Mouse (Mus musculus): ENCODE results near the gene Tenm4. TPM values are rescaled to one million over a fixed set of nuclear protein-coding genes. Genes with fewer than 3 reads are reported as not detected.

Gene Tenm4
- polyA plus RNA-seq, 1 experiment from 2014 or later: 42.7 TPM

DNA sequence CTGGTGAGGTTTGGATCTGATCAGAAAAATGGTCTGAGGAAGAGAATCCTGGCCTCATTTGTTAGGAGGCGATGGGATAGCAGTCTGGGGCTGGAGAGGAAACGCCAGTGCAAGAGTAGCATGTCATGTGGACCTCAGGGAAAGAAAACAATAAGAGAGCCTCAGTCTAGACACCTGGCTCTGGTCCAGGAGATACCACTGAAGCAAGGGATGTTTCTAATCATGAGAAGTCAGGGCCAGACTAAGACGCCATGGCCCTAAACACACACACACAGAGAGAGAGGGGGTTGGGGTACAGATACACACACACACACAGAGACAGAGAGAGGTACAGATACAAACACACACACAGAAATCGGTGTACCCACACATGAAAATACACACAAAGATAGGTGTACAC is 689.6 kb downstream of the Tenm4 start:
- no peak overlapping the region for H3K4me3 ChIP-seq (replicated peaks)
- WGBS: 65% methylated on average over 4 of the region's 4 CpGs
- no peak overlapping the region for H3K27ac ChIP-seq
- H3K4me2 ChIP-seq: no peak overlapping the region
- no peaks in the 10 kb centered on the region for H3K27me3 ChIP-seq
- H3K4me1 ChIP-seq: no peaks in the 10 kb centered on the region
- peak; percentile 52; the same call in 1 of the 2 replicates for ATAC-seq (replicated peaks; ENCODE audit: low FRiP score)
- H3K9me3 ChIP-seq (replicated peaks): no peaks in the 10 kb centered on the region
- no peak overlapping the region for H3K9ac ChIP-seq
- H3K36me3 ChIP-seq: peaks cover 31% of the 10 kb centered on the region

DNA sequence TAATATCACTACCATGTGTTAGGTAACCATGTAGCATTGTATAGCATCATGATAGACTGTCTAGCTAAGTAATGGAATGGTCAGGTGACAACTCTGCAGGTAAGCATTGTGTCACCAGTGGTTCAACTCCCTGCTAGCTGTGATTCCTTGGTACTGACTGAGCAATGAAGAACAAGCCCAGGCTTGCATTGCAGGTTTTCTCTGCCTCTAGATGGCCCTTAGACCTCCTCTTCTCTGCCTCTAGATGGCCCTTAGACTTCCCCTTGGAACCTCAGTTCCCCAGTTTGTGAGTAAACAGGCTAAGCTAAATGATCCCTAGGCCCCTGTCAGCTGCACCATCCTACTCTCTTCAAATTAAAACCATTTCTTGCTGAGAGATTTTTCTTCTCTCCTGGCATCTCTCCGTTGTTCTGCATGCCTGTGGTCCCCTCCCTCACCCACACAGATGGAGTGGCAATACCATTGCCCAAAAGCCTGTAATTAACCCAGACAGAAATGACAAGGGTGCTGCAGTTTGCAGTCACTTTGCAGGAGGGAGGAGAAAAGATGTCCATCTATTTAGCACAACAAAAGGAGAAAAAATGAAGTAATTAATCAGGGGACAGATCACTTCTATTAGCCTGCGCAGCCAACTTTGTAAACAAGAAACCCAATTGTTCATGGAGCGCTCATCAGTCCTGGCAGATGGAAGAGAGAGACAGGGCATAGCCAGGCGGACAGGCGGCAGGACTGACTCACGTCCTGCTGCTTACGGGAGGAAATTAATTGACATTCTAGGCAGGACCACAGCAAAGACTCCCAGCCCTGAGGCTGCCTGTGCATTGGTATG is 694.1 kb downstream of the Tenm4 start:
- Histone ChIP-seq H3K4me2 (no peak overlapping the region), H3K9ac (no peak overlapping the region), H3K36me3 (peaks cover 36% of the 10 kb centered on the region), H3K4me1 (no peaks in the 10 kb centered on the region), H3K27me3 (no peaks in the 10 kb centered on the region), H3K4me3 (replicated peaks) (no peak overlapping the region), H3K9me3 (replicated peaks) (no peaks in the 10 kb centered on the region), H3K27ac (no peak overlapping the region)
- WGBS: 75% methylated on average over 7 of the region's 7 CpGs
- no peak for ATAC-seq (replicated peaks; ENCODE audit: low FRiP score)

DNA sequence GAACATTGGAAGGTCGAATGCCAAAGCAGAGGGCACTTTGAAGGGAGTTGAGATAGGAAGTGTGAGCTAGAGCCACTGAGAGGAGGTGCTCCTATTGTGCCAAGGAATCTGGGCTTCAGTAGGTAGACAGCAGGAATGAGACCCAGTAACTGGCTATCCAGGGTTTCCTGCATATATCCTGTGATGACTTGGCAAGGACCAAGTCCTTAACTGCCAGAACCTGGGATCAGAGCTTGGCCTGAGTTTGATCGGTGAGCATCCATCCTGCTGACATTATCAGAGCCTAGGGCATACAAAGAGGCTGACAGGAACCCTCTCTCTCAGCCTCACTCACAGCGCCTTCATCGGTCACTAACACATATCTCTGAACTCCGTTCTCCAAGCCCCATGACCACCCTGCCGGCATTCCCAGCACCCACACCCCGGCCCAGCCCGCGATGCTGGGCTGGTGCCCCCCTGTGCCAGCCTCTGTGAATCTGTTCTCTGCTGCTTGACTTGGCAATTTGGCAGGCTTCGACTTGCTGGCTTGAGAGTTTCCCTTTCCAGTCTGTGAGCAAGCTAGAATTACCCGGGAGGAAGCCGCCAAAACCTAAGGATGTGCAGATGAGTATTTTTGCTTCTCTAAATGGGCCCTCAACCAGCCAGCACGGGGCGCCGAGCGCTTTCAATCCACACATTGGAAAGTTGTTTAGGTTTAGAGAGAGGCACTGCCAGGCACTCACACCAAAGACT is 698.2 kb downstream of the Tenm4 start:
- Histone ChIP-seq H3K9ac (no peak overlapping the region), H3K36me3 (peaks cover 44% of the 10 kb centered on the region), H3K4me3 (replicated peaks) (no peak overlapping the region), H3K4me1 (no peaks in the 10 kb centered on the region), H3K9me3 (replicated peaks) (no peaks in the 10 kb centered on the region), H3K4me2 (no peak overlapping the region), H3K27me3 (no peaks in the 10 kb centered on the region), H3K27ac (no peak overlapping the region)
- ATAC-seq (replicated peaks; ENCODE audit: low FRiP score): no peak
- 88% methylated on average over 16 of the region's 16 CpGs for WGBS

DNA sequence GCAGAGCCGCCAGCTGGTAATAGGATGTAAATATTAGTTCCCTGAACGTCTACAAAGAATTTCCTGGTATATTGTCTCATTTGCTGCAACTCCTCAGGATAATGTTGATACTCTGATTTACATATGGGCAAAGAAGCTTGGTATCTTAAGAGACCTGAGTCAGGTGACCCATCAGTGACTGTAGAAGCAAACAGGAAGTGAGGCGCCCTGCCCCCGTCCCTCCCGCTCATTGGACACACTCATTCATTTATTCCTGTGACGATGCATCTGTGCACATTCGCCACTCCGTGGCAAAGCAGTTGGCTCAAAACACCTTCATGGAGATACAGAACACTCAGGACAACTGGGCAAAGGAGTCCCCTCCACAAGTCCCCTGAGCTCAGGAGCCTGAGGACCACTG is 699.4 kb downstream of the Tenm4 start:
- Histone ChIP-seq H3K9me3 (replicated peaks) (no peaks in the 10 kb centered on the region), H3K4me3 (replicated peaks) (no peak overlapping the region), H3K4me1 (no peaks in the 10 kb centered on the region), H3K4me2 (no peak overlapping the region), H3K27me3 (no peaks in the 10 kb centered on the region), H3K9ac (no peak overlapping the region), H3K27ac (no peak overlapping the region), H3K36me3 (peaks cover 44% of the 10 kb centered on the region)
- ATAC-seq (replicated peaks; ENCODE audit: low FRiP score): no peak
- WGBS: 84% methylated on average over 8 of the region's 8 CpGs

DNA sequence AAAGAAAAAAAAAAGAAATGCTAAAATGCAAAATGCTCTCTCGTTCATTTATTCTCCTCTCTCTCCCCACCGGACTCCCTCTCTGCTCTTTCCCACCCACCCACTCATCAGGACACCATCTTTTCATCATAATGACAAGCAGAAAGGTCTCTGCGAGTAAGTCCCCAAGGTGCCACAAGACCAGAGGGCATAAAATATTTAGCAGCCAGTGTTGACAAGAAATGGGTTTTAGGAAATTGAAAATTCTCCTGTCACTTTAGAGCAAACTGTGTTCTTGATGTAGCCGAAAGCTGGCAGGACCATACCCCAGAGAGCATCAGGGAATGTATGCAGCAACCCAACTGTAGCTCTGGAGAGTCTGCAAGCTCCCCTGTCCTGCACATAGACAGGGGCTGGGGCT is 700.0 kb downstream of the Tenm4 start:
- ATAC-seq (replicated peaks; ENCODE audit: low FRiP score): no peak
- WGBS: 82% methylated on average over 4 of the region's 4 CpGs
- no peak overlapping the region for H3K4me2 ChIP-seq

DNA sequence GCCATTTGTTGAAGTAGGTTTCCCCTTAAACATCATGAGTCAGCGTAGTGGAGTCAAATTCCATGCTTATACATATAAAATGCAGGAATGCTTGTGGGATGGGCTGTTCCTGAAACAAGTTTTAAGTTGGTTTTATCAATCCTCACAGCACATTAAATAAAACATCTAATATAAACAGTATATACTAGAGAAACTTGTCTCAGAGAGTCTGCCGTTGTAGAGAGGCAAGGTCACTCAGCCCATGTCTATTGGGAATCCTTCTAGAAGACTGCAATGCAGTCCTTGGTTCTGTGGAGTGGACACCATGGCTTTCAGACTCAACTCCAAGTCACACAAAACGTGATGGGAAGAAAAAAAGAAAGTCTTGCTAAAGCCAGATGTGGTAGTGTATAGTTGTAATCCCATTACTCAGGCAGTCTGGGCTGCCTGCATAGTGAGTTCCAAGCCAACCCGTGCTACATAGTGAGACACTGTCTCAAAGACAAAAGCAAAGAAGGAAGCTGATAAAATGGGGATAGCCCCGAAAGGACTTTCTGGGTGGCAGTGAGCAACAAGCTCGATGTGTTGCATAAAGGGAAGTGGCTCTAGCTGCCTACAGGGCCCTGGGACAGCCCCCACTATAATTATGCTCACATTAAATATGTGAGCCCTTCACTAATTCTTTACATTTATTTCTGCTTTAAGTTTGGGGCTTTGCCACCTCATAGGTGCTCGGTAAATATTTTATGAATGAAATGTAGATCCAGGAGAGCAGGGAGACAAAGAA is 707.6 kb downstream of the Tenm4 start:
- 85% methylated on average over 7 of the region's 7 CpGs for WGBS

More for the DNA sequence above, 700.0 kb downstream of the Tenm4 start:
- Histone ChIP-seq H3K9me3 (replicated peaks) (no peaks in the 10 kb centered on the region), H3K4me1 (no peaks in the 10 kb centered on the region), H3K27ac (no peak overlapping the region), H3K27me3 (no peaks in the 10 kb centered on the region), H3K4me3 (replicated peaks) (no peak overlapping the region), H3K9ac (no peak overlapping the region), H3K36me3 (peaks cover 40% of the 10 kb centered on the region)

DNA sequence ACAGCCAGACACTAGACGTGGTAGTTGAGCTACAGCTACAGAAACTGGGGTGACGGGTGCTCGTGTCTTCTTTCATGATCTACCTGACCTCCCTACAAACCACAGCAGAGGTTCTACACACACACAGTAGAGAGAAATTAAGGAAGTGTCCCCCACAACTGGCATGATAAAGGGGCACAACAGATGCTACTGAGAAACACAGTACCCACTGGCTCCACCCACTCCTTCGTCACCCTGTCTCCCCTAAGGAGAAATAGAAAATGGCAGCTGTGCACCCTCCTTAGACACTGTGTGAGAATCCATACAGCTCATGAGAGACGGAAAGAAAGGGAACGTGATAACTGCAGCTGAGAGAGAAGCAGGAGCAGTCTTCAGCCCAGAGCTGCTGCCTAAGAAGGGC is 708.5 kb downstream of the Tenm4 start:
- Histone ChIP-seq H3K4me1 (no peaks in the 10 kb centered on the region), H3K4me3 (replicated peaks) (no peak overlapping the region), H3K4me2 (no peak overlapping the region), H3K9ac (no peak overlapping the region), H3K36me3 (peaks cover 4% of the 10 kb centered on the region), H3K9me3 (replicated peaks) (no peaks in the 10 kb centered on the region), H3K27ac (no peak overlapping the region), H3K27me3 (no peaks in the 10 kb centered on the region)
- WGBS: 95% methylated on average over 6 of the region's 6 CpGs
- ATAC-seq (replicated peaks; ENCODE audit: low FRiP score): no peak

More for the DNA sequence above, 707.6 kb downstream of the Tenm4 start:
- no peak overlapping the region for H3K4me3 ChIP-seq (replicated peaks)
- no peaks in the 10 kb centered on the region for H3K9me3 ChIP-seq (replicated peaks)
- no peak overlapping the region for H3K4me2 ChIP-seq
- ATAC-seq (replicated peaks; ENCODE audit: low FRiP score): no peak
- H3K27ac ChIP-seq: no peak overlapping the region
- no peak overlapping the region for H3K9ac ChIP-seq
- peaks cover 13% of the 10 kb centered on the region for H3K36me3 ChIP-seq
- H3K27me3 ChIP-seq: no peaks in the 10 kb centered on the region
- no peaks in the 10 kb centered on the region for H3K4me1 ChIP-seq

DNA sequence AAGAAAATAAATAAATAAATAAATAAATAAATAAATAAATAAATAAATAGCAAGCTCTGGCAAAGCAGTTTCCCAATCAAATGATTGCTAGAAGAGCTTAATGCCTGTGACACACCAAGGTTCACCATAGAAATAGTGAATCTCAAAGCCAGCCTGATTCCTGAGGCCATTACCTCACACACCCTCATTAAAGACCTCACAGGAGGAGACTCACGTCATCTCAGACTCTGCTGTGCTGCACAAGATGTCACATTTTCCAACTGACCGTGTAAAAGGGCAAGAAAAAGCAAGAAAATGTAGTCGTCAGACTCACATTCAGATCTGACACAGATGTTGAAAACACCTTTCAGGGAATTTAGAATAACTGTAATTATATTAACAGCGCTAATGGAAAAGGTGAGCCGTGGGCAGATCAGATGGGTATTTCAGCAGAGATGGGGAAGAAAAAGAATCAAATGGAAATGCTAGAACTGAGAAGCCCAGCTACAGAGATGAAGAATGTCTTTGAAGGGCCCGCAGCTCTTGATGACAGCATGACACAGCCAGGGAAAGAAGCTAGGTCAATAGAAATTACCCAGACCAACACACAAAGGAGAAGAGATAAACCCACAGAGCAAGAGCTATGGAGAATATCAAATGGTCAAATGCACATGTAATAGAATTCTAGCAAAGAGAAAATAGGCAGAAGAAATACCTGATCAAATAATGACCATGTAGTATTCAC is 709.3 kb downstream of the Tenm4 start:
- WGBS: 91% methylated on average over 6 of the region's 6 CpGs
- H3K27me3 ChIP-seq: no peaks in the 10 kb centered on the region

DNA sequence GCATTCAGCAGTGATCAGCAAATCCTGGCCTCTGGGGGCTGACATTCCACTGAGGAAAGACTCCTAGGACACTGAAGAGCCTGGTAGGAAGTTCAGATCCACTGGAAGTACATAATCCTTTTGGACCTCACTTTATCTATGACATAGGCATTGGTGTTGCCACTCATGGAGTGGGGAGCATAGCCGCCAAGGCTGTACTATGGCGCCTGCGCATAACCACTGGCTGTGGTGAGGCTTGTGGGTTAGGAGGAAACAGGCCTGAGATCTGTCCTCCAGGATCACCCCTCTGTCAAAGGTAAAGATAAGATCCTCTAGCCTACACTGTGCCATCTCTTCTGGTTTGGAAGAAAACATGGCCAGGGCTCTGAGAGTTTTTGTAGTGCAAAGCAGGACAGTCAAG is 712.3 kb downstream of the Tenm4 start:
- 94% methylated on average over 3 of the region's 3 CpGs for WGBS
- H3K4me3 ChIP-seq (replicated peaks): no peak overlapping the region
- no peaks in the 10 kb centered on the region for H3K9me3 ChIP-seq (replicated peaks)
- no peak overlapping the region for H3K9ac ChIP-seq
- no peak overlapping the region for H3K4me2 ChIP-seq
- no peak for ATAC-seq (replicated peaks; ENCODE audit: low FRiP score)
- H3K27ac ChIP-seq: no peak overlapping the region
- no peaks in the 10 kb centered on the region for H3K4me1 ChIP-seq
- no peaks in the 10 kb centered on the region for H3K27me3 ChIP-seq
- H3K36me3 ChIP-seq: peaks cover 15% of the 10 kb centered on the region; the same call in 1 of the 2 replicates

More for the DNA sequence above, 709.3 kb downstream of the Tenm4 start:
- Histone ChIP-seq H3K4me2 (no peak overlapping the region), H3K9me3 (replicated peaks) (no peaks in the 10 kb centered on the region), H3K4me3 (replicated peaks) (no peak overlapping the region), H3K36me3 (peaks cover 9% of the 10 kb centered on the region; the same call in 1 of the 2 replicates), H3K4me1 (no peaks in the 10 kb centered on the region), H3K27ac (no peak overlapping the region), H3K9ac (no peak overlapping the region)
- ATAC-seq (replicated peaks; ENCODE audit: low FRiP score): no peak

DNA sequence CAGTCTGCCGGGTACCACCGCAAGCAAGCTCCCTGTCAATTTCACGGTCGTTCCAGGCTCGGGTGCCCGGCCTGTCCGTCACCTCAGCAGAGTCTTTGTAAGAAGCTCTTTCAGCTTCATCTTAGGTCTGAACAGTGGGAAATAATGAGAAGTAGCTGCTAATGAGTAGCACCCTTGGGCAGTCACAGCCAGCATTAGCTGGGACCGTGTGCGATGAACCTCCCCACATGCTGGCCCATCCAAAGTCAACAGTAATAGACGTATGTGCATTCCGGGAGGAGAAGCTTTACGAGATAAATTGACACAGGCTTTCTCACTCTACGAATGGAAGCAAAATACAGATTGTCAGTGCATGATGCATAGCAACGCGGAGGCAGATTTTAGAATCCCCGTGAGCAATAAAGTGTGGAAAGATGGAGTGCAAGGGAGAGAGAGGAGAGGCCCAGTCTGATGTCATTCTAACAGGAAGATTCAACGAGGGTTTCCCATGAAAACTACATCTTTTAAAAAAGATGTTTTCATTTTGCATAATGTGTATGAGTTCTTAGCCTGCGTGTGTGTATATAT is 716.1 kb downstream of the Tenm4 start:
- peaks cover 16% of the 10 kb centered on the region for H3K4me1 ChIP-seq
- 73% methylated on average over 18 of the region's 18 CpGs for WGBS
- H3K9me3 ChIP-seq (replicated peaks): no peaks in the 10 kb centered on the region
- H3K4me3 ChIP-seq (replicated peaks): no peak overlapping the region
- no peak overlapping the region for H3K27ac ChIP-seq
- no peak overlapping the region for H3K9ac ChIP-seq
- H3K36me3 ChIP-seq: peaks cover 20% of the 10 kb centered on the region
- H3K4me2 ChIP-seq: no peak overlapping the region
- ATAC-seq (replicated peaks; ENCODE audit: low FRiP score): no peak
- no peaks in the 10 kb centered on the region for H3K27me3 ChIP-seq
